Mouse (Mus musculus) hindbrain, embryonic 11.5 days (tissue): ENCODE results near the gene Nmnat2. TPM values are rescaled to one million over a fixed set of nuclear protein-coding genes. Genes with fewer than 3 reads are reported as not detected.

Experiments used
- ATAC-seq: fragments of 200-750 bp; cut with Nextera tagmentation; 2 replicates; pipeline ENCODE4 v1.8.0; 2017; ENCODE audit warnings: mild to moderate bottlenecking, moderate TSS enrichment, moderate library complexity; ENCODE audit not compliant: low FRiP score
- DNase-seq: peaks from one replicate; pipeline ENCODE4 v3.0.0-alpha.2; 2015; ENCODE audit warnings: low spot score
- H3K27ac ChIP-seq: fragments of 300-500 bp; sonication (generic); 2 replicates; pipeline ENCODE4 v1.5.1; 2014; ENCODE audit warnings: mild to moderate bottlenecking, low read depth, low read length
- H3K27me3 ChIP-seq: fragments of 300-500 bp; sonication (generic); 2 replicates; pipeline ENCODE4 v1.6.1; 2014; ENCODE audit warnings: mild to moderate bottlenecking, low read length, moderate library complexity, mixed read lengths; ENCODE audit not compliant: control insufficient read depth, insufficient read depth
- H3K36me3 ChIP-seq: fragments of 300-500 bp; sonication (generic); 2 replicates; pipeline ENCODE4 v1.6.1; 2014; ENCODE audit warnings: mild to moderate bottlenecking, low read length, moderate library complexity, mixed read lengths; ENCODE audit not compliant: control insufficient read depth, insufficient read depth
- H3K4me1 ChIP-seq: fragments of 300-500 bp; sonication (generic); replicated peaks from 2 replicates; pipeline ENCODE4 v1.6.1; 2014; ENCODE audit warnings: low read length, mixed read lengths; ENCODE audit not compliant: control insufficient read depth, insufficient read depth
- H3K4me2 ChIP-seq: fragments of 300-500 bp; sonication (generic); replicated peaks from 2 replicates; pipeline ENCODE4 v1.6.1; 2014; ENCODE audit warnings: mild to moderate bottlenecking, low read depth, low read length
- H3K4me3 ChIP-seq: fragments of 300-500 bp; sonication (generic); 2 replicates; pipeline ENCODE4 v1.5.1; 2014; ENCODE audit warnings: low read depth, low read length
- H3K9ac ChIP-seq: fragments of 300-500 bp; sonication (generic); 2 replicates; pipeline ENCODE4 v1.6.1; 2014; ENCODE audit warnings: low read depth, low read length
- H3K9me3 ChIP-seq: fragments of 300-500 bp; sonication (generic); 2 replicates; pipeline ENCODE4 v1.6.1; 2016; ENCODE audit warnings: low read length; ENCODE audit not compliant: control insufficient read depth
- WGBS: fragments of 180-500 bp; shearing (Covaris S2); extraction: QIAGEN DNeasy Blood & Tissue Kit; methylation state at CpG from one replicate; pipeline ENCODE4 v1.1.7; 2014; 5-methylcytosine and 5-hydroxymethylcytosine counted together
- polyA plus RNA-seq: library from polyadenylated mRNA; unstranded; fragments of >200 nt; fragmentation: Nextera tagmentation; extraction: Ambion mirVana; gene quantifications from 2 replicates; pipeline ENCODE4 v1.2.1, GENCODE M21; 2014

The Nmnat2 gene
- polyA plus RNA-seq, 1 experiment from 2014 or later, result 36.7 TPM

DNA sequence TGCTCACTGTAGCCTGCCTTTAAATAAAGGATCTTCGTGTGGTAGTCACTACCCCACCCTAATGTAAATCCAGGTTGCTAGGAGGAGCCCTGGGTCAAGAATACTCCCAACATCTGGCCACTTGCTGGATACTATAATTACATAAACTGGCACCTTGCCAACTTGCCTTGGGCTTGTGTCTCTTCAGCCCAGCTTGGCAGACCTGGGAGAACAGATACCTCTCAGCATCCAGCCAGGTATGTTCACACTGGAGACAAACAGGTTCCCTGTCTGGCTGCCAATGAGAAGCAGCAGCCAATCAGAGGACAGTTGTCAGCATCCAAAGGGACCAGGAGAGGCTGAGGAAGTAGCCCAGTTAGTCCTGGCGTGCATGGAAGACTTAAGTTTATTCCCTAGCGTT lies 64.8 kb downstream of the Nmnat2 start:
- 82% methylated on average over 3 of the region's 3 CpGs for WGBS
- DNase-seq (no peak), ATAC-seq (no peak)
- no peak overlapping the region for H3K27ac ChIP-seq
- no peak overlapping the region for H3K4me2 ChIP-seq
- no peaks in the 10 kb centered on the region for H3K9me3 ChIP-seq
- H3K27me3 ChIP-seq, result no peaks in the 10 kb centered on the region
- 0 out of 2 replicates have a peak, but pooled peaks cover 3% of the 10 kb centered on the region for H3K4me1 ChIP-seq
- H3K9ac ChIP-seq, result no peak overlapping the region
- no peaks in the 10 kb centered on the region for H3K36me3 ChIP-seq
- H3K4me3 ChIP-seq, result no peak overlapping the region

DNA sequence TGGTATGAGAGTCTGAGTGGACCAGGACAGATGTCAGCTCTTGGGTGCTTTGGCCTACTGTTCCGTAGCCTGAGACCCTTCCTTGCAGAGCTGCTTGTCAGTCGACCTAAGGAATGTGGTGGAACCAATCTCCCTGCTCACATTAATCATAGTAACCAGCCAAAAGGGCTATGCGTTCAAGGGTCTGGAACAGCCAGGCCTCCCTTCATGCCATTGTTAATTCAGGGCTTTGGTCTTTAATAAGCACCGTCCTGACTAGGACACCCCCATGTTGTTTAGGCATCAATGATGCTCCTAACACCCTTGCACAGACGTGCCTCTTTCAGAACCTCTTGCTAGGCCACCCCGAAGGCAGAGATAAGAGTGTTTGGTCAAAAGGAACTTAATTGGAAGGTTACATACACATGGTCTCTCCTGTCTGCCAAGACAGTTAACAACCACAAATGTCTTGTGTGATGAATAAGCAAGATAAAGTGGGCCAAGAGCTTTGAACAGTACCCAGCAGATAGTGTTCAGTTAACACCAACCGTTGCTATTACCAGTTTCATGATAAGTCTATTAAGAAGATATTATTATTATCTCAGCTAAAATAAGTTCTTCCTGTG lies 66.3 kb downstream of the Nmnat2 start:
- no peak for ATAC-seq
- H3K9ac ChIP-seq, result no peak overlapping the region
- H3K4me3 ChIP-seq, result no peak overlapping the region
- H3K9me3 ChIP-seq, result no peaks in the 10 kb centered on the region
- no peaks in the 10 kb centered on the region for H3K4me1 ChIP-seq
- no peak overlapping the region for H3K27ac ChIP-seq
- no peaks in the 10 kb centered on the region for H3K27me3 ChIP-seq
- H3K4me2 ChIP-seq, result no peak overlapping the region
- H3K36me3 ChIP-seq, result no peaks in the 10 kb centered on the region
- no peak for DNase-seq
- WGBS, result 78% methylated on average over 7 of the region's 7 CpGs

DNA sequence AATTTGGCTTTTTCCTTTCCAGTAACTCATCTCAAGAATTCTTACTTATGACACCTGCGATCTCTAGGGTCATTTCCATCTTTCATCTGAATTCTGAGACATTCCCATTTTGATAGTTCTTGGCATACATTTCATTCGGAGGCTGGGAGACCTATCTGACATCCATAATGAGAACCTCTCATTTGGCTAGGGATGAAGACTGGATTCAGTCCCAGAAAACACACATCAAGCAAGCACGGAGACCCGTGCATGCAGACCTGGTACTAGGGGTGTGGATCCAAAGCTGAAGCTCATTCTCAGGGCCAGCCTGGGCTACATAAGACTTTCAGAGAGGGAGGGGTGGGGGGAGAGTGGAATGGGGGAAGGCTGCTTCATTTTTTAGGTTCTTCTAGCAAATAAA lies 68.2 kb downstream of the Nmnat2 start:
- ATAC-seq (no peak), DNase-seq (no peak)
- no peak overlapping the region for H3K9ac ChIP-seq
- no peak overlapping the region for H3K4me3 ChIP-seq
- H3K9me3 ChIP-seq, result no peaks in the 10 kb centered on the region
- no peak overlapping the region for H3K4me2 ChIP-seq
- 90% methylated on average over 4 of the region's 4 CpGs for WGBS
- H3K27me3 ChIP-seq, result no peaks in the 10 kb centered on the region
- H3K4me1 ChIP-seq, result no peaks in the 10 kb centered on the region
- H3K36me3 ChIP-seq, result no peaks in the 10 kb centered on the region
- no peak overlapping the region for H3K27ac ChIP-seq

DNA sequence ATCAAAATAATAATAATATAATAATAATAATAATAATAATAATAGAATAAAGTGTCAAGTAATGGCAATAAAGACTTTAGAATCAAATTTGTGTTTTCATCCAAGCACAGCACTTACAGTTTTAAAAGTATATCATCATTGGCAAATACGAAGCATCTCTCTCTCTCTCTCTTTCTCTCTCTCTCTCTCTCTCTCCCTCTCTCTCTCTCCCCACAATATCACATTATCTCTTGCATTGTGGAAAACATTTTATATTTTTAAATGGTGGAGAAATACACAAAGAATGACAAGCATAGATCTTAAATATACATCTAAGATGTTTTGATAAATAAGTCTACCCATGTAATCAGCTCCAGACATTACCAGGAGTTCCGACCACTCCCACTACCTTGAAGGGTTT lies 69.1 kb downstream of the Nmnat2 start:
- Histone ChIP-seq H3K27ac (no peak overlapping the region), H3K4me1 (no peaks in the 10 kb centered on the region), H3K36me3 (no peaks in the 10 kb centered on the region), H3K9me3 (no peaks in the 10 kb centered on the region), H3K4me3 (no peak overlapping the region), H3K4me2 (no peak overlapping the region), H3K27me3 (no peaks in the 10 kb centered on the region), H3K9ac (no peak overlapping the region)
- ATAC-seq, result no peak
- 86% methylated on average over 2 of the region's 2 CpGs for WGBS
- DNase-seq, result no peak

DNA sequence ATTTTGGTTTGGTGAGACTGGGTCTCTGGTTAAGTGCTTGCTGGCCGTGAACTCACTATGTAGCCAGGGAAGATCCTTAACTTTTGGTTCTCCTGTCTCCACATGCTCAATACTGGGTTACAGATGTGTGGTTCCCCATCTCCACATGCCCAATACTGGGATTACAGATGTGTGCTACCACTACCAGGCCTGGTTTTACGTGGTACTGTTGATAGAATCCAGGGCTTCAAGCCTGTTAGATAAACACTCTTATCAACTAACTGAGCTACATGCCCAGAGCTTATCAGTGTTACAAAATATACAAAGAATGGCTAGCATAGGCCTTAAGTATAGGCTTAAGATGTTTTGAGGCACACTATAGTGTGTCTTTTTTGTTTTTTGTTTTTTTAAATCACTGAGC lies 69.7 kb downstream of the Nmnat2 start:
- no peak for DNase-seq
- no peaks in the 10 kb centered on the region for H3K36me3 ChIP-seq
- H3K9me3 ChIP-seq, result no peaks in the 10 kb centered on the region
- H3K4me1 ChIP-seq, result no peaks in the 10 kb centered on the region
- H3K9ac ChIP-seq, result no peak overlapping the region
- no peak for ATAC-seq
- no peak overlapping the region for H3K4me3 ChIP-seq
- 81% methylated on average over 2 of the region's 2 CpGs for WGBS
- no peak overlapping the region for H3K4me2 ChIP-seq
- no peaks in the 10 kb centered on the region for H3K27me3 ChIP-seq
- H3K27ac ChIP-seq, result no peak overlapping the region

DNA sequence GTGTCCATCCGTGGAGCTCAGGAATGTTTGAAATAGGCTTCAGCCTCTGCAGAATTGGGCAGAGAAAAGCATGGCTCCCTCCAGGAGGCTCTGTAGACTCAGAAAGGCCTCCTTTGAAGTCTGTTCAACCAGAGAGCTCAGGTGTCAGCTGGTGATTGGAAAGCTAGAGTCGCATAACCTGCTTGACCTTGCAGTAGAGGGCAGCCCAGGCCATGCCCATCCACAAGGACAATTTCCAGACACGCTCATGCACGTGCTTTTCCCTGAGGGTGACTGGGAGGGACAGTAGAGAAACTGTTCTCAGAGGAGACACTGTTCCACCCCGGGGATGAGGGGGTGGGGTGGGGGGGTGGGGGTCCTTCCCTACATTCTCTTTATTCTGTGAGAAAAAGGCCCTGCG lies 76.6 kb downstream of the Nmnat2 start:
- Histone ChIP-seq H3K27ac (peak overlapping the region; percentile 68), H3K4me3 (no peak overlapping the region), H3K36me3 (no peaks in the 10 kb centered on the region), H3K9me3 (no peaks in the 10 kb centered on the region), H3K27me3 (no peaks in the 10 kb centered on the region), H3K9ac (no peak overlapping the region), H3K4me2 (no peak overlapping the region), H3K4me1 (peaks cover 16% of the 10 kb centered on the region)
- 46% methylated on average over 6 of the region's 6 CpGs for WGBS
- ATAC-seq (0 out of 2 replicates have a peak, but pooled peaks have one; percentile 13), DNase-seq (no peak)

DNA sequence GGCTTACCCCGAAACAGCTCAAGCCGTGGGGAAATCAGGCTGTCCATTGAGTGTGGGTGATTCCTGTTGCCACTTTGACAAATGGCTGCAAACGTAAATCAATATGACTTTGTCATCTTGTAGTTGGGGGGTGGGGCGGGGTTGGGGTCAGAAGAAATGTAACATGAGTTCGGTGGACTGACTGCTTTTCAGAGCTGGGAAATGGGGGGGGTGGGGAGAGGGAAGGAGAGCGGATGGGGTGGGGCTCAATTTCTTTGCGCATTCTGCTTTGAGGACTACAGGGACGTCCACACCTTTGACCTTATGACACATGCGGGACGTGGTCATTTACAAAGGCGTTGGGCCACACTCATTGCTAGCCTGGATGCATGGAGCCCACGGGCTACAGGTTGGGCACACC lies 77.2 kb downstream of the Nmnat2 start:
- H3K4me2 ChIP-seq, result no peak overlapping the region
- H3K4me3 ChIP-seq, result no peak overlapping the region
- H3K27me3 ChIP-seq, result no peaks in the 10 kb centered on the region
- peaks cover 16% of the 10 kb centered on the region for H3K4me1 ChIP-seq
- H3K9me3 ChIP-seq, result no peaks in the 10 kb centered on the region
- no peaks in the 10 kb centered on the region for H3K36me3 ChIP-seq
- WGBS, result 55% methylated on average over 12 of the region's 12 CpGs
- DNase-seq (no peak), ATAC-seq (no peak)
- H3K9ac ChIP-seq, result no peak overlapping the region
- peak overlapping the region; percentile 68 for H3K27ac ChIP-seq

DNA sequence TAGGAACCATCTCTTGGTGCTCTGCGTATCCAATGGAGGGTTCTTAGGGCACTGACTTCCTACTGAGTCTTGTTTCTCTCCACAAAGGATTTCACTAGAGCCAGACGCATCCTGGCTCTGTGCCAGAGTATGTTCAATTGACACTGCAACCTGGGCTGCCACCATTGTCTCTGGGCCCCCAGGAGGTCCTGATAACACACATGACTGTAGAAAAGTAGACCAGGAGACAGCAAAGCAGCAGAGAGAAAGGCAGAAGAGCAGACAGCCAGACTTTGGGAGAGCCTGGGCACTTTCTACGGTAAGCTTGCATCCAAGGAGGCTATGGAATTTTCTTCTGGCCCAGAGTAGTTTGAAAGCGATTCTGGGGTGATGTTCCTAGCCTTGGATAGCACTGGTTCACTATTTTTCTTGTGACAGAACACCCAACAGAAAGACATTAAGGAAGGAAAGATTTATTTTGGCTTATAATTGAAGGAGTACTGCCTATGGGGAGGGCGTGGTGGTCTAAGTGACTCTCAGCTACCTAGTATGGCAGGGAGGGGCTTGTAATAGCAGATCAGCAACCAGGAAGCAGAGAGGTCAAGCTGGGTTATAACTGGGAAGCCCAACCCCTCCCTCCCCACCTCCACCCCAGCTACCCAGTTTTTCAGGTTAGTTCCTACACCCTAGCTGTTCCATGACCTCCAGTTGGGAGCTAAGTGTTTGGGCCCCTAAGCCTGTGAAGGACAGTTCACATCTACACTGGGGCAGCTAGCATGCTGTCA lies 78.5 kb downstream of the Nmnat2 start:
- no peaks in the 10 kb centered on the region for H3K9me3 ChIP-seq
- peaks cover 16% of the 10 kb centered on the region for H3K4me1 ChIP-seq
- ATAC-seq (no peak), DNase-seq (peak; percentile 45)
- H3K27me3 ChIP-seq, result no peaks in the 10 kb centered on the region
- 53% methylated on average over 5 of the region's 5 CpGs for WGBS
- no peaks in the 10 kb centered on the region for H3K36me3 ChIP-seq
- no peak overlapping the region for H3K9ac ChIP-seq
- no peak overlapping the region for H3K4me3 ChIP-seq
- 0 out of 2 replicates have a peak overlapping the region, but pooled peaks have one; percentile 0 for H3K27ac ChIP-seq
- no peak overlapping the region for H3K4me2 ChIP-seq

DNA sequence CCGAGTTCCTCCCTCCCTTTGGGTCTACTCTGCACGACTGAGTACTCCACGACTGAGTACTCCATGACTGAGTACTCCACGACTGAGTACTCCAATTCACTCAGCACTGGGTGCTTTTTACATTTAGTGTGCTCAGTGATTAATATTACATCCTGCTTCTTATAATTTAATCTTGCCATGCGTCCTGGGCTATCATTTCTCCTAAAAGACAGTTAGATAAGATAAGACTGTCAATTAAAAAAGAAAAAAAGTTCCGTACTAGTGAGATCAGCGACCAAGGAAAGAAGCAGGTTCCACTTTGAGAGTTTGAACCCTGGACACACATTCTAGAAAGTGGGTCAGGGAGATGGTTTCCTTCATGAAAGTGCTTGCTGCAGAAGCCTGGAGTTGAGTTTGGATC lies 79.3 kb downstream of the Nmnat2 start:
- no peak for DNase-seq
- no peak overlapping the region for H3K27ac ChIP-seq
- no peak overlapping the region for H3K4me2 ChIP-seq
- no peak overlapping the region for H3K4me3 ChIP-seq
- no peaks in the 10 kb centered on the region for H3K27me3 ChIP-seq
- peaks cover 16% of the 10 kb centered on the region for H3K4me1 ChIP-seq
- H3K9ac ChIP-seq, result no peak overlapping the region
- no peak for ATAC-seq
- no peaks in the 10 kb centered on the region for H3K9me3 ChIP-seq
- no peaks in the 10 kb centered on the region for H3K36me3 ChIP-seq
- WGBS, result 83% methylated on average over 7 of the region's 7 CpGs
